Mouse (Mus musculus): Measurements from ENCODE around the gene Vmn2r108. TPM values are rescaled to one million over a fixed set of nuclear protein-coding genes. Genes with fewer than 3 reads are reported as not detected.

The Vmn2r108 gene
- not detected for polyA plus RNA-seq (2014; fragmentation: Illumina TruSeq; extraction: RNeasy Lipid Tissue Mini Kit (QIAGEN cat#74804); ENCODE audit: low read depth, low replicate concordance)

DNA sequence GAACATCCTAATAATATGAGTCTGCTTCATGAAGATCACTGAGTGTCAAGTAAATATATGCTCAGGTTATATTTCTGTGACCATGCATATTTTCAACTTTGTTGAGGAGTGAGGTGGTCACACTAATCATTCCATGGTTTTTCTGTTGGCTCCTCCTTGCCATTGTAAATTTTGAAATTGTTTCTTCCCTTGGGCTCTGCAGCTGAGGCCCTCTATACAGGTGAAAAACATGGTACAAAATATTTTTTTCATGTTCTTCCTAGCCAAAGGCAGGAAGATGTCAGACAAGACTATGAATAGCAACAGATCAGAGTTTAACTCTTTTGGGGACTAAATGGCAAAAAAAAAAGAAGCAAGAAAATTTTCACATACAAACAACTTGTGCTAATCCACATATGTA, at the start of gene Vmn2r108:
TSS of gene Vmn2r108 (minus strand) at position 101 of the 400 bp plus-strand sequence.

DNA sequence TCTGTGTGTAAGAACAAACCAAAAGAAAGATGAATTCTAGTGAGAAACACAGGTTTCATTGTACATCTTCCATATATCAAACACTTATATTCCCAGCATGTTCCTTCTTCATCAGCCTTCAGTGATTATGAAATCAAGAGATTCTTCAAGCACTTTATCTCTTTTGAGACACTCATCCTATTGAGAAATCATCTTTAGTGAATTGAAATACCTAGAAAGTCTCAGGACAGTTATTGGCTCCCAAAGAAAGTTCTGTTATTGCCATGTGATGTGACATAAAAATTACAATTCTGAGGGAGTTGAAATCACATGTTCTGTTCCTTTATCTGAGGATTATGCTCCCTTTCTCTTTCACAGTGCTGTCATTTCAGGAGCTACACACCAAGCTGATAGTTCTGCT, 16.7 kb upstream of the Vmn2r108 start, which contains the start of gene Vmn1r225:
TSS of gene Vmn1r225 (plus strand) at position 301 of the 400 bp plus-strand sequence.

DNA sequence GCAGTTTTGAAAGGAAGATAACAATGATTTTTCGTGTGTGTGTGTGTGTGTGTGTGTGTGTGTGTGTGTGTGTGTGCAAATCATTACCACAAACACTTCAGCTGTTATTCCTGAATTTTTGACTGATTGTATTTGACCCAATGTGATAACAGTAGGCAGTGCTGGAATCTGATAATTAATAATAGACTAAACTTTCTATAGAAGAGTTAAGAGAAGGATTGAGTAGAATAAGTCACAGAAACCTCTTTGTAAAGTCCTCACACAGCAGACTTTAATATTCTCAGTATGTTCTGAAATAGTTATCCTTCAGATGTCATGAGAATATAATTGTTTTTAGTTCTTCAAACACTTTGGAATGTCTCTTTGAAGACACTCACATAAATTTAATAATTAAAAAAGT, 67.3 kb downstream of the Vmn2r108 start, which contains the start of gene Vmn1r224:
TSS of gene Vmn1r224 (plus strand) at position 301 of the 400 bp plus-strand sequence.

Other genes starting within 250 kb of the Vmn2r108 start
- gene Vmn2r105, start 246.3 kb downstream of the Vmn2r108 start, polyA plus RNA-seq (2014; fragmentation: Illumina TruSeq; extraction: RNeasy Lipid Tissue Mini Kit (QIAGEN cat#74804); ENCODE audit: low read depth, low replicate concordance) = not detected
- not detected for gene Vmn2r106, start 195.8 kb downstream of the Vmn2r108 start, polyA plus RNA-seq (2014; fragmentation: Illumina TruSeq; extraction: RNeasy Lipid Tissue Mini Kit (QIAGEN cat#74804); ENCODE audit: low read depth, low replicate concordance)
- gene Vmn2r107, start 136.1 kb downstream of the Vmn2r108 start, polyA plus RNA-seq (2014; fragmentation: Illumina TruSeq; extraction: RNeasy Lipid Tissue Mini Kit (QIAGEN cat#74804); ENCODE audit: low read depth, low replicate concordance) = 0.91 TPM
- 2.2 TPM for gene Vmn1r224, start 67.2 kb downstream of the Vmn2r108 start, polyA plus RNA-seq (2014; fragmentation: Illumina TruSeq; extraction: RNeasy Lipid Tissue Mini Kit (QIAGEN cat#74804); ENCODE audit: low read depth, low replicate concordance)
- not detected for gene Vmn1r225, start 16.8 kb upstream of the Vmn2r108 start, polyA plus RNA-seq (2014; fragmentation: Illumina TruSeq; extraction: RNeasy Lipid Tissue Mini Kit (QIAGEN cat#74804); ENCODE audit: low read depth, low replicate concordance)
- gene Vmn2r109, start 83.4 kb upstream of the Vmn2r108 start, polyA plus RNA-seq (2014; fragmentation: Illumina TruSeq; extraction: RNeasy Lipid Tissue Mini Kit (QIAGEN cat#74804); ENCODE audit: low read depth, low replicate concordance) = not detected
- 0.01 TPM for gene Vmn2r110, start 115.1 kb upstream of the Vmn2r108 start, polyA plus RNA-seq (2014; fragmentation: Illumina TruSeq; extraction: RNeasy Lipid Tissue Mini Kit (QIAGEN cat#74804); ENCODE audit: low read depth, low replicate concordance)
- not detected for gene Fpr-rs3, start 143.5 kb upstream of the Vmn2r108 start, polyA plus RNA-seq (2014; fragmentation: Illumina TruSeq; extraction: RNeasy Lipid Tissue Mini Kit (QIAGEN cat#74804); ENCODE audit: low read depth, low replicate concordance)
- gene Vmn1r226, start 201.5 kb upstream of the Vmn2r108 start, polyA plus RNA-seq (2014; fragmentation: Illumina TruSeq; extraction: RNeasy Lipid Tissue Mini Kit (QIAGEN cat#74804); ENCODE audit: low read depth, low replicate concordance) = 2.1 TPM
- not detected for gene Vmn1r227, start 248.5 kb upstream of the Vmn2r108 start, polyA plus RNA-seq (2014; fragmentation: Illumina TruSeq; extraction: RNeasy Lipid Tissue Mini Kit (QIAGEN cat#74804); ENCODE audit: low read depth, low replicate concordance)